Mouse (Mus musculus) Muller cell, postnatal 12 days (primary cell): ENCODE data around the gene Scarb1.

Experiments used
- DNase-seq: peaks from one replicate; pipeline ENCODE4 v3.0.0-alpha.2; 2015; ENCODE audit errors: inconsistent ontology term

Scarb1 gene

GRCm38 (mm10) chr5:125331811-125332210, 9.1 kb downstream of the Scarb1 start:
- no peak for DNase-seq

- no peak for DNase-seq
Measured at GRCm38 (mm10) chr5:125331094-125331493, 9.8 kb downstream of the Scarb1 start.

- DNase-seq, result no peak
Measured at GRCm38 (mm10) chr5:125330656-125331055, 10.2 kb downstream of the Scarb1 start.

- no peak for DNase-seq
Measured at GRCm38 (mm10) chr5:125330191-125330590, 10.7 kb downstream of the Scarb1 start.

- DNase-seq, result no peak
Measured at GRCm38 (mm10) chr5:125327596-125328385, 13.1 kb downstream of the Scarb1 start.

GRCm38 (mm10) chr5:125326351-125326750, 14.5 kb downstream of the Scarb1 start:
- DNase-seq, result no peak

- DNase-seq, result no peak
Measured at GRCm38 (mm10) chr5:125325931-125326330, 15.0 kb downstream of the Scarb1 start.

- no peak for DNase-seq
Measured at GRCm38 (mm10) chr5:125325285-125325684, 15.6 kb downstream of the Scarb1 start.

GRCm38 (mm10) chr5:125323939-125324480, 16.9 kb downstream of the Scarb1 start:
- DNase-seq, result no peak

GRCm38 (mm10) chr5:125323128-125323527, 17.8 kb downstream of the Scarb1 start:
- no peak for DNase-seq

- DNase-seq, result no peak
Measured at GRCm38 (mm10) chr5:125321836-125322235, 19.1 kb downstream of the Scarb1 start.

GRCm38 (mm10) chr5:125319057-125319800, 21.7 kb downstream of the Scarb1 start:
- no peak for DNase-seq

GRCm38 (mm10) chr5:125317953-125318352, 22.9 kb downstream of the Scarb1 start:
- no peak for DNase-seq

- no peak for DNase-seq
Measured at GRCm38 (mm10) chr5:125317296-125317695, 23.6 kb downstream of the Scarb1 start.

- no peak for DNase-seq
Measured at GRCm38 (mm10) chr5:125316771-125317170, 24.1 kb downstream of the Scarb1 start.

- no peak for DNase-seq
Measured at GRCm38 (mm10) chr5:125315110-125315509, 25.8 kb downstream of the Scarb1 start.

GRCm38 (mm10) chr5:125313991-125314390, 26.9 kb downstream of the Scarb1 start:
- DNase-seq, result no peak

- DNase-seq, result peak; percentile 36
Measured at GRCm38 (mm10) chr5:125312970-125313597, 27.8 kb downstream of the Scarb1 start.

GRCm38 (mm10) chr5:125310986-125311385, 29.9 kb downstream of the Scarb1 start:
- DNase-seq, result no peak

GRCm38 (mm10) chr5:125309193-125309592, 31.7 kb downstream of the Scarb1 start:
- no peak for DNase-seq

- no peak for DNase-seq
Measured at GRCm38 (mm10) chr5:125306824-125307223, 34.1 kb downstream of the Scarb1 start.

- DNase-seq, result no peak
Measured at GRCm38 (mm10) chr5:125306372-125306771, 34.5 kb downstream of the Scarb1 start.
